Mouse (Mus musculus) bone marrow macrophage, adult 2 months (primary cell): Measurements from ENCODE around the gene Prkce. TPM values are rescaled to one million over a fixed set of nuclear protein-coding genes. Genes with fewer than 3 reads are reported as not detected.
A peak's percentile ranks its signal among the peaks of the same experiment; 100 is the strongest.

Experiments used
- H3K27ac ChIP-seq: 2 replicates; pipeline ENCODE4 v1.5.1; 2012; ENCODE audit warnings: low read depth, low read length; ENCODE audit not compliant: insufficient read depth
- H3K4me1 ChIP-seq: 2 replicates; pipeline ENCODE4 v1.6.1; 2012; ENCODE audit warnings: low read length; ENCODE audit not compliant: control insufficient read depth, insufficient read depth
- H3K4me3 ChIP-seq: 2 replicates; pipeline ENCODE4 v1.5.1; 2012; ENCODE audit warnings: mild to moderate bottlenecking, low read length, moderate library complexity; ENCODE audit not compliant: insufficient read depth
- CTCF ChIP-seq: IDR thresholded peaks from 2 replicates; pipeline ENCODE4 v1.5.1; 2012; ENCODE audit warnings: low read depth, mild to moderate bottlenecking, low read length, moderate library complexity
- POLR2A ChIP-seq: IDR thresholded peaks from 2 replicates; pipeline ENCODE4 v1.6.1; 2012; ENCODE audit warnings: mild to moderate bottlenecking, low read depth, low read length, borderline replicate concordance
- polyA plus RNA-seq: library from polyadenylated mRNA; stranded (reverse); fragments of >200 nt; gene quantifications from 2 replicates; pipeline ENCODE4 v1.2.4, GENCODE M21; 2012; ENCODE audit not compliant: missing spikeins, insufficient read depth, insufficient read length

The Prkce gene
- polyA plus RNA-seq, 1 experiment: 1.8 TPM

- Histone ChIP-seq H3K4me3 (no peak overlapping the region), H3K27ac (no peak overlapping the region), H3K4me1 (no peaks in the 10 kb centered on the region)
- no peak for TF ChIP-seq POLR2A
- TF ChIP-seq CTCF: no peak
Observed at GRCm38 (mm10) chr17:86429877-86430276, 262.3 kb downstream of the Prkce start.

GRCm38 (mm10) chr17:86433117-86433516 is 265.5 kb downstream of the Prkce start:
- Histone ChIP-seq H3K27ac (no peak overlapping the region), H3K4me1 (peaks cover 15% of the 10 kb centered on the region), H3K4me3 (no peak overlapping the region)
- TF ChIP-seq CTCF (no peak), POLR2A (no peak)

- H3K4me1 ChIP-seq: peaks cover 15% of the 10 kb centered on the region
- TF ChIP-seq POLR2A: no peak
- TF ChIP-seq CTCF: no peak
Observed at GRCm38 (mm10) chr17:86433813-86434212, 266.2 kb downstream of the Prkce start.

GRCm38 (mm10) chr17:86434781-86435180 is 267.2 kb downstream of the Prkce start:
- Histone ChIP-seq H3K4me3 (no peak overlapping the region), H3K4me1 (peaks cover 15% of the 10 kb centered on the region)

More at GRCm38 (mm10) chr17:86433813-86434212, 266.2 kb downstream of the Prkce start:
- Histone ChIP-seq H3K4me3 (no peak overlapping the region), H3K27ac (no peak overlapping the region)

GRCm38 (mm10) chr17:86435570-86435969 is 268.0 kb downstream of the Prkce start:
- Histone ChIP-seq H3K4me3 (no peak overlapping the region), H3K4me1 (peaks cover 15% of the 10 kb centered on the region), H3K27ac (no peak overlapping the region)
- TF ChIP-seq CTCF (no peak), POLR2A (no peak)

More at GRCm38 (mm10) chr17:86434781-86435180, 267.2 kb downstream of the Prkce start:
- H3K27ac ChIP-seq: no peak overlapping the region
- TF ChIP-seq POLR2A (no peak), CTCF (no peak)

GRCm38 (mm10) chr17:86435984-86436383 is 268.4 kb downstream of the Prkce start:
- no peak overlapping the region for H3K27ac ChIP-seq
- TF ChIP-seq CTCF: no peak
- no peak for TF ChIP-seq POLR2A
- H3K4me3 ChIP-seq: no peak overlapping the region
- peaks cover 15% of the 10 kb centered on the region for H3K4me1 ChIP-seq

- H3K4me1 ChIP-seq: peaks cover 15% of the 10 kb centered on the region
- H3K27ac ChIP-seq: no peak overlapping the region
- H3K4me3 ChIP-seq: no peak overlapping the region
- TF ChIP-seq POLR2A (no peak), CTCF (no peak)
Observed at GRCm38 (mm10) chr17:86436583-86437370, 269.2 kb downstream of the Prkce start.

- H3K4me1 ChIP-seq: peaks cover 15% of the 10 kb centered on the region
- peak overlapping the region; percentile 24 for H3K4me3 ChIP-seq
- TF ChIP-seq POLR2A (no peak), CTCF (no peak)
- H3K27ac ChIP-seq: no peak overlapping the region
Observed at GRCm38 (mm10) chr17:86437516-86438277, 270.1 kb downstream of the Prkce start.

GRCm38 (mm10) chr17:86438278-86438661 is 270.7 kb downstream of the Prkce start:
- peaks cover 15% of the 10 kb centered on the region for H3K4me1 ChIP-seq
- TF ChIP-seq CTCF: no peak
- TF ChIP-seq POLR2A: no peak
- no peak overlapping the region for H3K27ac ChIP-seq
- H3K4me3 ChIP-seq: no peak overlapping the region

- Histone ChIP-seq H3K27ac (no peak overlapping the region), H3K4me3 (no peak overlapping the region), H3K4me1 (peaks cover 15% of the 10 kb centered on the region)
- TF ChIP-seq POLR2A (no peak), CTCF (no peak)
Observed at GRCm38 (mm10) chr17:86438763-86439162, 271.2 kb downstream of the Prkce start.
